Mouse (Mus musculus): ENCODE data around the gene Gm28635.

The Gm28635 gene

DNA sequence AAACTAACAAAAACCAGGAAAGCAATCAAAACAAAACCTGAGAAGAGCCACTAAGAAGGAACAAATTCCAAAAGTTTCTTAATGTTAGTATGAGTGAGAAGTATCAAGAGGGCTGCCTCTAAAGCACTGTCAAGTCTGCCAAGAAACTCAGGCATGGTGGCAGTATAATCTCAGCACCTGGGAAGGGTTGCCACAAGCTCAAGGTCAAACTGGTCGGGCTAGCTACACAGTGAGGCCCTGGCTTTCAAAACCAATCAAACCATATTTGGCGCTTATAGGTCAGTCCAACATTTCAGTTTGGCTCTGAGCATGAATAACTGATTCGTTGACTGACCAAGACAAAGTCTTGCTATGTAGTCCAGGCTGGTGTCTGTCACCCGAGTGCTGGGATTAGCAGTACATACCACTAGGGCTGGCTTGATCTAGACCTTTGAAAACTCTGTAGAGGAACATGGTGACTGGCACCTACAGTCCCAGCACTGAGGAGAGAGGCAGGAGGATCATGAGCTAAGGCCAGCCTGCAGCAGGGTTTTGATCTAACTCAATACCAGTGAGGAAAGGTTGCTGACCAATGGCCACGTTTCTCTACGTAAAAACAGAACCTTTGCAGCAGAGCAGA is 78.5 kb downstream of the Gm28635 start:
- peak in 1 of 2 experiments; percentile 45 for DNase-seq (ENCODE audit: inconsistent age in 2 of 2, low spot score in 1 of 2)

DNA sequence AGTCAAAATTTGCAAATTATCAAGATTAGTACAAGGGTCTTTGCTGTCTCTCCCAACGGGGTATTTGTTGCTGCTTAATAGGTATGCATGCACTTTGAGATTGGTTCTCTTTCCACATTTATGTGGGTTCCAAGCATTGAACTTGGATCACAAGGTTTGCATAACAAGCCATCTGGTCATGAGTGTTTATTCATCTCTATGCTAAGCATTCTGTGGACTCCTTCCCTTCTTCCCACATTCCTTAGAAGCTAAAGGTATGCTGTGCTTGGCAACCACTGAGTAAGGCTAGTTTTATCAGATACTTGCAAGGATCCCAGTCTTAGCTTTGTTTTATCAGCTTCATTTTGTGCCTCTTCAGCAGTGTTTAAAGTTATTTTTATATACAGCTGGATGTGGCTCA is 80.7 kb downstream of the Gm28635 start:
- no peak for DNase-seq (ENCODE audit: inconsistent age in 2 of 2, low spot score in 1 of 2)

DNA sequence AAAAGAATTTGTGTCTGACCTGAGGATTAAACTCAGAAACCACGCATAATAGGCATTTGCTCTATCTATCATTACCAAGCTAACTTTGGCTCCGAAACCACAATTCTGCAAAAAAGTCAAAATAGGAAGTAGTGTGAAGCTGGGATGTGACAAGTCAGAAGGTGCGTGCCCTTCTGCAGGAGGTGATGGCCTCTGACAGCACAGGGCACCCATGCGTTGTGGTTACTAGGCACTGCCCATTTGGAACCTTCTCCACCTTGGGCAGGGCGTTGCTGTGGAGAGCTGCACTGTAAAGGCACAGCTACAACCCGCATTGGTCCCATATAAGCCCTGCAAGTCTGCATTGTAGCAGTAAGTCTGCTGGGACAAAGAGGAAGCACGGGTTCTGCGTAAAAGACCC is 85.0 kb downstream of the Gm28635 start:
- no peak for DNase-seq (ENCODE audit: inconsistent age in 2 of 2, low spot score in 1 of 2)

DNA sequence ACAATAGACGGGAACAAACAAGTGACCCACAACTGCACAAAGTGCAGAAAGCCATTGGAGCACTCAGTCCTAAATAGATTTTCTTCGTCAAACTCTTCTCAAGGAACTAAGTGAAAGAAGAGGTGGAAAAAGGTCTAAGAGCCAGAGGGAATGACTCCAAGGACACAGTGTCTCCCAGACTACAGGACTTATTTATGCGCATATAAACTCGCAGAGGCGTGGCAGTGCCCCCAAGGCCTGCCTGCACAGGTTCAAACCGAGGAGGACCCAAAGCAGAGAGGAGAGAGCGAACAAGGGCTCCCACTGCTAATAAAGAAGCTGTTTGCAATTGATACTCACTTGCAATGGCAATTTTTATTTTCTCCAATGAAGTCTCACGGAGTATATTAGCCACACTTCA is 92.1 kb downstream of the Gm28635 start:
- no peak for DNase-seq (ENCODE audit: inconsistent age in 2 of 2, low spot score in 1 of 2)

DNA sequence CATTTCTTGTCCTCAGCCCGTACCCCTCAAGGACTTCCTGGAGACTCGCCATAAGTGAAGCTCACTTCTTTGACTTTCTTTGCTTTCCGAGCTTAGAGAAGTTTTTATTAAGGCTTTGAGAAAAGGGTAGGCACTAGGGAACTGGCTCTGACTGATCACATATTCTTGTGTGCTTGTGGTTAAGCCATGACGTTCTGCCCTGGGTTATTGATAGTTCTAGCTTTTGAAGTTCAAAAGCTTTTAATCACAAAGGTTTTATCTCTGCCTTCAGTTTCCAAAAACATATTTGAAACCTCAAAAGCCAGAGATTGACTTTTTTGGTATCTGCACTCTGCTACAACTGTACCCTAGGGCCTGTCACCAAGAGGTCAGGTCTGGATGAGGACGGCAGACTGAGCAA is 95.6 kb downstream of the Gm28635 start:
- no peak for DNase-seq (ENCODE audit: inconsistent age in 2 of 2, low spot score in 1 of 2)

DNA sequence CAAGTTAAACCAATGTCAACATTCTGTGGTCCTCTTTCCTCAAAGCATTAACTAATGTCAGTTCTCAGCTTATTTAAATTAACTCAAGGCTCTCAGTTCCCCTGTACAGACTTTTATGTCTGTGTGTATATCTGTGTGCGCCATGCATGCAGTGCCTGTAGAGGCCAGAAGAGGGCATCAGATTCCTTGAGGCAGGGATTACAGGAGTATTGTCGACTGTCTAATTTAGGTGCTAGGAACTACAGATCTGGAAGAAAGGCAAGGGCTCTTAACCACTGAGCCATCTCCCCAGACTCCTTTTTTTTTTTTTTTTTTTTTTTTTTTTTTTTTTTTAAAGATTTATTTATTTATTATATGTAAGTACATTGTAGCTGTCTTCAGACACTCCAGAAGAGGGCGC is 96.6 kb downstream of the Gm28635 start:
- peak in 1 of 2 experiments; percentile 49 for DNase-seq (ENCODE audit: inconsistent age in 2 of 2, low spot score in 1 of 2)

DNA sequence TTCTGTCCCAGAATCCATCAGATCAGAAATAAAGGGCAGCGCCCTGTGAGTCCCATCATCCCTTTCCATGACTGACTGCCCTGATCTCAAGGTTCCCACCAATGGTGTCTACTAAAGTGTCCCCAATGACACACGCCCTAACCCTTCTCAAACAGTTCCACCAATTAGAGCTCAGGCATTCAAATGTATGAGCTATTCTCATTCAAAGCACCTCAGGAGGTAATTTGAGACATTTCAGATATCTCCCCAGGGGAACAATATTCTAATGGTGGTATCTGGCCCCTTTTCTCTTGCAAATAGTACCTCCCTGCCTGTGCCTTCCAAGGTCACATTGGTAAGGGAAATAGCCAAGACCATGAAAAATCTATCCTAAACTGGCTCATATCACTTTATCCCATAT is 98.5 kb downstream of the Gm28635 start:
- DNase-seq (ENCODE audit: inconsistent age in 2 of 2, low spot score in 1 of 2): no peak

DNA sequence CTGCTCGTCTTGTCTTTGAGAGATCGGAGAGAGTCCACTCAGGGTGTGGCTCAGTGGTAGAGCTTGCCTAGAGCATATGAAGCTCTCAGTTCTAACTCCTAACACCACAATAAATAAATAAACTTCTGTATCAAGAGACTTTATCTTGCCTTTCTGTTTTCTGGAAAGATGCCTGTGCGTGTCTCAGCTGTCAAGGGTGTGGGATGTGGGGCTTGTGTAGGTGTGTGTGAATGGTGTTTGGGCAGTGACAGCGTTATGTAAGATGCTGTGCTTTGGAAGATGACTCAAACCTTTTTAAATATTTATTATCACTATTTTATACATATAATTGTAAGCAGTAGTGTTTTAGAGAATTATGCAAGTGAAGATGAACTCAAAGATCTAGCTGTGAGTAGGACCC is 103.7 kb downstream of the Gm28635 start:
- DNase-seq (ENCODE audit: inconsistent age in 2 of 2, low spot score in 1 of 2): no peak

DNA sequence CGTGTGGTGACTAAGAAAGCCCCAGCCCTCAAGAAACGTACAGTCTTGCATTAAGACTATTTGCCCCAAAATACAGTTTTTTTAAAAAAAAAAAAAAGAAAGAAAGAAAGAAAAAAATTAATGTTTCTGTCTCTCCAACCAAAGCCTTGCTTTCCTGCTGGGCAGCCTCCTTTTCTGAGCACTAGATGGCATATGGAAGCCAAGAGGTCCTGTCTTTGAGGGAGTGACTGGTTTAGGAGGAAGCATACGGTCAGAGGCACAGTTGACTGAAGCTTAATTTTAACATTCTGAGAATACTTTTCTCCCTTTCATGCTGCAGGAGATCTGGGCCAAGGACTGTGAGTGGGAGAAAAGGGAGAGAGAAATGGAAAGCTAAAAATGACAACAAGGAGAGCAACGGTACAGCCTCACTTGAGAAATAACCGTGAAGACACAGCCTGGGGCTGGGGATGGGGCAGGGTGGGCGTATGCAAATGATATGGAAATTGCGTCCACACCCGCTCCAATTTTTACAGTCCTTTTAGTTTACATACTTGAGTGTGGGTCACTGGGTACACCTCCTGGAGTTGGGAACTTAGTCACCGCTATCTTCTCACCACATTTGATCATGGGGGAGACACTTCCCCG is 120.8 kb downstream of the Gm28635 start:
- peak; percentile 31 to 71 for DNase-seq (ENCODE audit: inconsistent age in 2 of 2, low spot score in 1 of 2)

All from adrenal gland, adult (tissue).